Mouse (Mus musculus) embryo, embryonic 11.5 days (tissue): ENCODE results near the gene Carmil1.

Experiments
- DNase-seq: peaks from one replicate; pipeline ENCODE4 v3.0.0-alpha.2; 2012; ENCODE audit warnings: low read depth, low spot score

The Carmil1 gene

DNA sequence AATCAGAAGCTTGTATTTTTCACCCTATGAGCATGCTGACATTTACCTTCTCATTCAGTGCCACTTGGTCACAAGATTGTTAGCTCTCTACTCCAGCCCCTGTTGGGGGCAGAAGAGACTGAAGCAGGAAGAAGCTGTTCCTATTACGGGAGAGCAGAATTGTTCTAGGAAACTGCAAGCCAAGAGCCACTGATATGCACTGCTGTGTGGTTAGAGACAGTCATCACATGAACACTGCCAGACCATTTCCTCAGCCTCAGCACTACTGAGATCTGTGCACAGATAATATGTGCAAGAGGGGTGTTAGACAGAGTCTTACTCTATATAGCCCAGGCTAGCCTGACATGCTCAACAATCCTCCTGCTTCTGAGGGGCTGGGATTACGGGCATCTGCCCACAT is 69.4 kb downstream of the Carmil1 start:
- no peak for DNase-seq

DNA sequence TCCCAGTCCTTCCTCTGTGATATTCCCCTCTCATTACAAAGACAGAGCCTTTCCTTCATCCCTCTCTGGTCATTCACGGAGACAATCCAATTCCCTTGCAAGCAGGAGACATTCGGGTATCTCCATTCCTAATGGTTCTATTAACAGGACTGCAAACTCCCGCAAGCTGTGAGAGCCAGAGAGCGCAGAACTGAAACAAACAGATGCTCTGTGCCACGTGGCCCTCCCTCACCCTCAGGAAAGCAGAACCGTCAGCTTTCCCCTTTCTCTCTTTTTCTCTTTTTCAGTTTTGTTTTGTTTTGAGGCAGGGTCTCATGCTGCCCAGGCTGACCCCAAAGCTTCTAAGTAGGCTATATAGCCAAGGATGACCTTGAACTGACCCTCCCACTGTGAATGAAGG is 74.5 kb downstream of the Carmil1 start:
- no peak for DNase-seq

DNA sequence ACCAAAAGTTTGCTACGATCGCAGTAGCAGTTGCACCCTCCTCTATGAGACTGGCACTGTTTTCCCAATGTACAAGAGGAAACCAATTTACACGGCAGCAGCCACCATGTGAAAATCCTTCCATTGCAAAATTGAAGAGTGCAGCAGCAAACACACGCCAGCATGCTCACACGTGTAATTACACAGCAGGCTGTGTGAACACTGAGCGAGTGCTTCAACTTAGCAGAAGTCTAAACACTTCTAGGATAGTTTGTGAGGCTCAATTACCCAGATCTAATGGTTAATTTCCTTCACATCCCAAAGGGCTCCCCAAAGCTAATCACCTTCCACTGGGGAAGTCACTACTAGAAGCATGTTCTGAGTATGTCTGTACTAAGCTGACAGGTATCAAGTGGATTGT is 78.3 kb downstream of the Carmil1 start:
- no peak for DNase-seq

DNA sequence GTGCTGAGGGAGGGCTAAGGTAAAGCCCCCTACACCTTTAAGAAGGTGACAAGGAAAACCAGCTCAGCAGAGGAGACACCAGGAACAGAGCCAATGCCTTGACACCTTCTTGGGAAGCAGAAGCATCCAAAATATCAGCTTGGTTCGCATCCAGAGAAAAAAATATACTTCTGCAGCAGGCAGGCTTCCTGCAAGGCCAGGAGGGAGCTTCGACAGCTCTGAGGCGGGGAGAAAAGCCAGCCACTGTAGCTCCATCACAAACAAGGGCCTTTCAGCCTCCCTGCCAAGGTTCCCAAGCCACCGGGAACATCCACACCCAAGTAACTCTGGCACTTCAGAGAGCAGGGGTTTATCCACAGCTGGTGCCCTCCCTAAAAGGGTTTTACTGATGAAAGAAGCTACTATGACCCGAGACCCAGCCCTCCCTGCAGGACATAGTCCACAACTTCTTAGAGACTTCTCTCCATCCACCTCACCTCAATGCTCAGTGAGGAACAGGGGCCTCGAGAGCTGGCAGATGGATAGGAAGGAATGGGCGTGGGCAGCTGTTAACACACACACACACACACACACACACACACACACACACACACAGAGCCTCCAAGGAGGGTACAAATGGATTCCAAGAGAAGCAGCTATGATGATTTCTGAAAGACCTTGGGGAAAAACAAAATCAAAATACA is 80.6 kb downstream of the Carmil1 start:
- no peak for DNase-seq

DNA sequence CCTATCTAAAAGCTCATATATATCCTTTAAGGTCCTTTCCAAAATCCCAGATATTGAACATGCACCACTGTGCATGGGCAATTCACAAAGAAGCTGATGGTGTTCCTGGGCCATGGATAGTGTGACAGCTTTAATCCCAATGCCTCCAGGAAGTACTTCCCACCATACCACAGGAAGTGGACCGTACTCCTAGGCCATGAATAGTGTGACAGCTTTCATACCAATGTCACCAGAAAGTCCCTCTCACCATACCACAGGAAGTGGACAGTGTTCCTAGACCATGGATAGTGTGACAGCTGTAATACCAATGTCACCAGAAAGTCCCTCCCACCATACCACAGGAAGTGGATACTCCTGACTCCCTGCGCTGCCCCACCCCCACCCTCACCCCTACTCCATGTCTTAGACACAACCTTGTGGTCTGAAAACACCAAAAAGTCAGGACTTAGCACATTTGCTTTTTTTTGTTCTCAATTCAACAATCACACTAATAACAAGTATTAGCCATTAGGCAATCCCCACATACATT is 82.1 kb downstream of the Carmil1 start:
- DNase-seq: no peak

DNA sequence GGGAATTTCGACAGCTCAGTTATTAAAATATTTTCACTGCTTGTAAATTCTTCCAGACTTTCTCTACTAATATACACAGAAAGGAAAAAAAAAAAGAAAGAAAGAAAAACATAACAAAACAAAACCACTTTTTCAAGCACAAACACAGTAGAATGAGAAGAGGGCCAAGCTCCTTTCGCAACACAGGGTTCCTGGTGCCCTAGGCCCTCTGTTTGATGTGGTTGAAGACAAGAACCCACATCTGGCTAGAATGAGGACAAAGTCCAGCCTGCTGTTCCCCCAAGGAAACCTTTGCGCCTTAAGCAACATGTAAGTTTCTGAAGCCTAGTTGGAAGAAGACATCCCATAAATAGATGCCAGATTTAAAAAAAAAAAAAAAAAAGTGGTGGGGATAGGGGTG is 85.2 kb downstream of the Carmil1 start:
- DNase-seq: no peak

DNA sequence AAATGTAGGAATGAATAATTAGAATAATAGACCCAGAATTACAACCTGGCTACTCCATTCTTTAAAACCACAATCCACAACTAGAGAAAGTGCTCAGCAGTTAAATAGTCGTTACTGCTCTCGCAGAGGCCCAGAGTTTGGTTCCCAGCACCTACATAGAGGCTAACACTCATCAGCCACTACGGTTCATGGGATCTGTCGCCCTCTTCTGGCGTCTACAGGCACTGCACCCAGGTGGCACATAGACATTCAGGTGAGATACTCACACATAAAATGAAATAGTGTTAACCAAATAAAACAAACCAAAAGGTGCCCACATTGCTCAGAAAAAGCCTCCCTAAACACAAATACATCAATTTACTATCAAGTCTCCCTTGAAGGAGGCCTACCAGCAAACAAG is 86.6 kb downstream of the Carmil1 start:
- DNase-seq: no peak

DNA sequence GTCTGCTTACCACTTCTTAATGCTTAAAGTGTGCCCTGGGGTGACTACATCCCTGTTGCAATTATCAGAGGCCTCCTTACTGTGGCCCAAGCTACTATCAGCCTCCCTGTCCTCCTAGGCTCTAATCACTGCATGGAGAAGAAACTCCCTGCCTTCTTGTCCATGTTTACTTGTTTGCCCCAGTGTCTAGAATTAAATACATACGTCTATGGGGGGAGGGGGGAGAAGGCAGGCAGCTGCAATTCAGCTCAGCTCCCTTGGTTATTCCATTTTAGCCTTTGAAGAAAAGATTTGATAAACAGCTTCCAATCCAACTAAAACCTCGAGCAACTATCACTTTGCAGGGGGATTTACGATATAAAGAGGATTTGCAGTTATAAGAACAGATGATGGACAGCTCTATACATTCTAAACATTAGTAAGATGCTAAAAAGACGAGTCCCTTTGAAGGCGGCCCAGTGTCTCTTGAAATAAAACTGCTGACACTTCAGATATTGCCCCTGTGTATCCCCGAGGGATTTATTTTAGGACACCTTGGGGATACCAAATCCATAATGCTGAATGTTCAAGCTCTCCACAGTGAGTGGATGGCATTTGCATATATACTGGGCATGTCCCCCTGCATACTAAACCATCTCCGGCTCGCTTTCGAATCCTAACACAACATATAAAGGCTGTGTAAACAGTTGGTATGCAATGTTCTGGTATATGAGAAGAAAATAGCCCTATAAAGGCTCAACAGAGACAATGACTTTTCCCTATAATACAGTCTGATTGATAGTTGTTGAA is 89.5 kb downstream of the Carmil1 start:
- no peak for DNase-seq

DNA sequence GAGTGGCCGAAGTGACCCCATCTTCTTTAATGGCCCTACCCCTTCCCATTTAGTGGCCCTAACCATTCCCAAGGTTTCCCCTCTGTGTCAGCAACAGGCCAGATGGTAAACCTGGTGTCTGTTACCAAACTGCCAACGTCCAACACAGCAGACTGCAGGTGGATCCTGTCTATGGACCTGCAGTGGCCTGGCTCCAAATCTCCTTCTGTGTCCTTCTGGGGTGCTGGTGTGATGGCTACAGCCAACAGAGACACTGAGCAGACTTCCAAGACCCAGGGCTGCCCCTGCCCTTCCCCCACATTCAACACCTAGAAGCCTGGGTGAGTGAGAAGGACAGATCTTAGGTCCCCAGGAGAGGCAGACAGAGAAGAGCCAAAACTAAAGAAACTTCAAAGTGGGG is 93.6 kb downstream of the Carmil1 start:
- DNase-seq: no peak

DNA sequence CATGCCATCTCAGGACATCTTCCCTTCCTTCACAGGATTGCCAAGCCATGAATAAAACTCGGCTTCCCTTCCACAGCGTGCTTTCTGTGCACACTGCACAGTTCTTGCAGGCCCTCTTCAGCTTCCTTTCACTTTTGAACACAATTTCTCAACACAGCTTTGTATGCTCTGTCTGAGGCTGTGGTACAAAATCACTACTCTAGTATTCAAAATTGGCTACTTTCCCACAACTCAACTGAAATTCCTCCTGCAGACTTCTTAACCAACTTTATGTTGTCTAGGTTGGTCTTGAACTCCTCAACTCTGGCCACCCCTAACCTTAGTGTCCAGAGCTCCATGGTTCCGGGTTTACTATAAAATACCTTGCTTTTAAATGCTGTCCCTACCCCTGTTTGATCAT is 95.0 kb downstream of the Carmil1 start:
- DNase-seq: no peak

DNA sequence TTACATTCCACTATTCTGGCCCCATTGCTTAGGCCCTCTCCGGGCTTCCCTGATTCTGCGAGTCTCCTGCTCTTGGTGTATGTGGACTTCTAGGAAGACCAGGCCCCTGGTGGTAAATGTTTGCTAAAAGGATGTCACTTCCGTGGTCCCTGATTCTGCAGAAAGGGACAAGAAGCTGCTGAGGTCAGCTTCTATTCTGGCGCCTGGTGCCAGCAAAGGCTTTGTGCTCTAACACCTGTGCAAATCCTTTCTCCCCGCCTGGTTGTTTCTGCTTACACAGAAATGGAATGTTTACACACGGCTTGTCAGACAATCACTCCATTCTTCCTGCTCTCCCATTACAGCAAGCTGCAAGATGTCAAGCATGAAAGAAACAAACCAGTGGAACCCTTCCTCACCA is 97.7 kb downstream of the Carmil1 start:
- no peak for DNase-seq

DNA sequence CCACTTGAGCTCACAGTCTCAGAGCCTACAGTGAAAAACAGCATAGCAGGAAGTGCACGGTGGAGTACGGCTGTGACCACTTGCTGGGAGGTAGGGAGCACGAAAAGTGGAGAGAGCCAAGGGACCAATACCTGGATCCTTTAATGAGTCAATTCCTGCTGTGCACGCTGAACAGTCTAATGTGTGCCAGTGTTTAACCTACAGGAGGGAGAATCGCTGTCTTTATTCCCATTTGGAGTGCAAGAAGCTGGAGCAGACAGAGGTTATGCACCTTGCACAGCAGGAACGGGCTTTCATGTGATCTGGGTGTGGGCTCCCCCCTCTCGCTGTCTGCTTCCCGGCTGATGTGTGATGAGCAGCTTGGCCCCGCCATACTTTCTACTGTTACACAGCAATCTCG is 101.1 kb downstream of the Carmil1 start:
- DNase-seq: no peak

DNA sequence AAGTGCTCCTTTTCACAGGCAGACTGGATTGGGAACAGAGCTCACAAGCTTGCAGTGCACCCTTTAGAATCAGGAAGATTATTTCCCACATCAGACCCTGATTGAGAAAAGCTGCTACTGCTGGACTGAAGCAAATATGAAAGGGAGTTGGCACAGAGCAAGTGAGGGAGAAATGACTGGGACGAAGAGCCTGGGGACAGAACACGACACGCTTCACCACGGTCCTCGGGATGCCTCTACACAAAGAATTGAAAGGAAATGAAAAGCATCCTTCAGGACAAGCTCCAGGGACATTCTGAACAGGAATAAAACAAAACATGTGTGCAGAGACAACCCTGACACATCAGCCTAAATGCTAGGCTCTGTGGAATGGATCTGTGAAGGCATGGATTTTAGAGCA is 103.0 kb downstream of the Carmil1 start:
- no peak for DNase-seq

DNA sequence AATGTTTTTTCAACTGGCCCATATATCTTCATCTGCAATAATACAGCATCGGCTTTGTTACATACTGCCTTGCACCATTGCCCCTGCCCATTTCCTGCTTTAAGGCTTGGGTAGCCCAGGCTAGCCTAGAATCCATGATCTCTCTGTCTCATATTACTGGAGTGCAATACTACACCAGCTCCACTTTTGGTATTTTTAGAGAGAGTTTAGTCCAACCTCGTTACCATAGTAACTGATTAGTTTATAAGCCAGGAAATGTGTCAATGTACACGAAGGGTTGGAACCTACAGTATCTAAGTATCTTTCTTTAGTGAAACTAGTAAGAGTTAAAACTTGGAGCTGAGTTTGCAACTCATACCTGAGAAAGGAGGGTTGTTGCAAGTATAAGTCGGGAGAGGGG is 103.8 kb downstream of the Carmil1 start:
- DNase-seq: no peak

DNA sequence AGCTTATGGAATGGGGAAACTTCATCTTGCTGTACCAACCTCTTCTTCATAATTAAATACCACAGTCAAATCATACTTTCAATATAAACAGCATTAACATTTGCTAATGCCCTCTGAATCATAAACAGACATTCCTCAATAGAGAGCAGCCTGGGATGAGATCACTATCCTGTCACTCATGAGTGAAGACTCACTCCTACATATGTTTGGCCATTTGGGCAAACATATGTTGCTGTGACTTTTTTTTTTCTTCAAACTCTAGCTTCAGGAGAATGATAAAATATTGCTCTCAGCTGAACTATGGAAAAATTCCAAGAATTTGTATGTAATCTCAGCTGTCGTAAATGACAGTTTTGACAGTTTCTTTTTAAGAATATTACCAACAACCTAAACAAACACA is 110.9 kb downstream of the Carmil1 start:
- DNase-seq: no peak

DNA sequence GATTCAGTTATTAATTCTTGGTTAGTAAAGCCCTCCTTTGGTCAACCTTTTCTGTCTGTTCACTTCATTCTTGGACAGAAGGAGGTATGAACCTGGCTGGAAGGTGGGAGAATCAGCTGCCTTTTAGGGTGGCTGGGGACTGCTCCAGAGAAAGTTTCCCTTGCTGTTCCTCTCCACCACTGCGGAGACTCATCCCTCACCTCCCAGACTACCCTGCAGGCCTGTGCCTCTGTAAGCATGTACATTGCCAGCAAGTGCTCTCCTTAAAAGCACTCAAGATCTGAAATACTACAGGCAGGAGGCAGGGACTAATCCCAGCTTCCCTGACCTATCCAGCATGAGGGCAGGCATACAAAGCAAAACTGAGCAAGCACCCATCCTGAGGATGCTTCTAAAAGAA is 117.2 kb downstream of the Carmil1 start:
- no peak for DNase-seq

DNA sequence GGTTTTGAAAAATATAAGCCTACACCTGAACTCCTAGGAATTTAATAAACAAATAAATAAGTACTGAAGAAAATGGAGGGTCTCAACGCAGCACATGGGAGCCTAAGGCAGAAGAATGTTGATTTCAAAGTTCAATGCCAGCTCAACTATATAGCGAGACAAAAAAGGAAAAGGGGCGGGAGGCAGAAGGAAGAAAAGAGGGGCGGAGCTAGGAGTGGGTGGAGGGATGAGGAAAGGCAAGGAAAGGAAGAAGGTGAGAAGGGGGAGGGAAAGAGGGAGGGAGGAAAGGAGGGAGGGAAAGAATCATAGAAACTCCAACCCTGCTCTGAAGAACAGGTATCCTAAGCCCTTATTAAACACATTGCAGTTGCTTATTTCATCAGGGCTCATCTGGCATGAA is 119.5 kb downstream of the Carmil1 start:
- no peak for DNase-seq

DNA sequence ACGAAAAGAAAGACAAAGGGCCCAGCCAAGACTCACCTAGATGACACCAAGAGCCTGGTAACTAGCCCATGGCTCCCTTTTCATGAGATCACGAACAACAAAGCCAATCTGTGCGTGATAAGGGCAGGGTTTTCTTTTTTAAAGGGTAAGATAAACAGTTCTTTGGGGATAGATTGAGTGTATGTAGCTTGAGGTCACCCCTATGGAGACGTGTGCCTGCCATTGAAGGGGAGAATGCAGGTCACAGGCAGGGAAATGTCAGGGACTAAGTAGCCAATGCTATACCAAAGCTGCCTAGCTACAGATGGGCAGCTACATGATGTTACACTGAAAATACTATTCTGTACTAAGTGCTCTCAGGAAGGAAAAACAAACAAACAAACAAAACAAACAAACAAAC is 120.6 kb downstream of the Carmil1 start:
- no peak for DNase-seq

DNA sequence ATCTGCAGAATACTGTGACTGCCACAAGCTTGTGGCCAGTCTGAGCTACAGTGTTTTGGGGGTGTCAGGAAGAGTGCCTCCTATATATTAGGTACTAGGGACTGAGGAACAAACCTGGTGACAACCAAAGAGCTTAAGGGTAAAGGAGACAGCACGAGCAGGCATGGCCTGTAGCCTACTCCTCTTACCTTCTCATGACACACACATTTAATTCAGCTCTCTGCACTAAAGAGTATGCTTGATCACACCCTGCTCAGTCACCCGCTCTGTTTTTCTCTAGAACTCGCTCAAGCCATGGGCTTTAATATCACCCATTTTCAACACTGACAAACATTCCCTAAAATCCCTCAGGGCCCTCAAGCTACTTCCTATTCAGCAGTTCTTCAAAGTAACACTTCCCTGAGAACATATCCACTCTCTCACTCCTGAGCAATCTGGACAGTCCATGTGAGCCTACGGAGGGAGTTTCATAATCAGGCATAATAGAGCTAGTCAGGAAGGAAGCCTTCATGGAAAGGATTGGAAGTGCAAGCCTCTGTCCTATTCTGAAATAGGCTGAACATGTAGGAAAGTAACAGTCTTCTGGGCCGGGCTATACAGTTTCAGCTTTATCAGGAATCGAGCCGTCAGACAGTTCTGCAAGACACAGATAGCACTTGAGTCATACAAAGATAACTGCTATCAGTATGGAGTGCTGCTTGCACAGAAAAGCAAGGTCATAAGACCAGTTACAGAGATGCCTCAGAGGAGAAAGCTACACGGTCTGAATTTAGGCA is 121.2 kb downstream of the Carmil1 start:
- no peak for DNase-seq

DNA sequence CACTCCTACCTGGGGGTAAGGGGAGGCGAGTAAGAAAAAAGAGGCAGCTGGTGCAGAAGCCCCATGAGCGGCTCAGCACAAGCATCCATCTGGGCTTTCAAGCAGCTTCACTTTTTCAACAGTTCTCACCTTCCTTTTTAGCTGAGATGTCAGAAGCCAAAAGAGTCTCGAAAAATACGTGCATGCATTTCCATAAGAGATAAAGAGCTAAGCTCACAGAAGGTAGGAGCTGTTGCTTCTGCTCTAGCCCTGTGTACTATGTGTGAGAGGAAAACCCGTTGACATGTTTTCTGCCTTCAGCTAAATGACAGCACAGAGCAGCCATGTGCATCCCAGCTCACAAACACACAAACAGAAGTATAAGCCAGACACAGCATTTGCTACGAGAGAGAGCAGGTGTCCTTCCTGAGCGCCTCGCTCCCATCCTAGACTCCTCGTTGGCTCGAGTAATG is 123.0 kb downstream of the Carmil1 start:
- DNase-seq: no peak

DNA sequence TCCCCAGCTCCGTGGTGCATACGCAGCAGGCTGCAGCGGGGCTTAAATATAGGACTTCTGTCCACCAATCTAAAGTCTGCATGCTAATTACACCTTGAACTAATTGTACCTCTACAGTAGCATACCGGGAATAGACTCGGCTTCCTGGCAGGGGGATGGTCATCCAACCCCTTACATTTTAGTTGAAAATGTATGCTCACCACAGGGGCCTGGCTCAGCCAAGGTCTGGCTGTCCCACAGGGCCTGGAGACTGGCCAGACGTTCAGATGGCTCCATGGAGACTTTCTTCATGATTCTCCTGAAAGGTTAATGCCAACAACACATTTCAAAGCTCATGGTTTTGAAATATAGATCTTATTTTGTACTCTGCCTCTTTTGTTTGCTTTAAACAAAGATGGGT is 125.4 kb downstream of the Carmil1 start:
- no peak for DNase-seq

DNA sequence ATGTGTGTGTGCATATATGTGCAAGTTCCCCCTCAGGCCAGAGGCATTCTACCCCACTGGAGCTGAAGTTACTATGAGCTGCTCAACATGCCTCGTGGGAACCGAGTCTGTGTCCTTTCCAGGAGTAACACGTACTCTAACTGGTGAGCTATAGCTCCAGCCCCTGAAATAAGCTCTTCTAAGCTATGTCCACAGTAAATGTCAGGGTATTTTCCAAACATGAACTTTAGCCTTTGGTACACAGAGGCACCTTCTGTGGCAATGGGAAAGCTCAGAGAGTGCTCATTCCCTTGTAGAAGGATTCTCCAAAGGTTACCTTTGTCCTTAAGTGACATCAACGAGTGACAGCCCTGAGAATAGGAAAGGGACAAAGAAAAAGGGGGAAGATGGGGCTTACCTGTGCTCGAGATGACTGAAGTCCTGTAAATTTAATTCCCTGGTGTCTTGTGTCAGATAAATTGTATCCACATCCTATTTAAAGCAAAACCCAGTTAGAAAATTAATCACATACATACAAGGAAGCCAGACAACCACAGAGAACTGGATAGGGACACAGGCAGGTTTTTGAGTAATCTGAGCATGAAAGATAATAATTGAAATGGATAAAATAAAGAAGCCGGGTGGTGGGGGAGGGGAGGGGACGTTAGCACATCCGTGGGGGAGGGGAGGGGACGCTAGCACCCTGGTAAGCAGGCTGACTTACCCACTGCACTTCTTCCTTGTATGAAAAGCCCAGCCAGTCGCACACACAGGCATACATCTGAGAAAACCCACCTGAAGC is 126.1 kb downstream of the Carmil1 start:
- DNase-seq: no peak
